Mouse (Mus musculus) liver, embryonic 11.5 days (tissue): Measurements from ENCODE around the gene Slmap. TPM values are rescaled to one million over a fixed set of nuclear protein-coding genes. Genes with fewer than 3 reads are reported as not detected.
A peak's percentile ranks its signal among the peaks of the same experiment; 100 is the strongest.

Experiments used
- ATAC-seq: fragments of 200-750 bp; cut with Nextera tagmentation; replicated peaks from 2 replicates; pipeline ENCODE4 v1.8.0; 2017; ENCODE audit warnings: moderate number of reproducible peaks, mild to moderate bottlenecking, moderate TSS enrichment, moderate library complexity; ENCODE audit not compliant: low FRiP score
- DNase-seq: peaks from one replicate; pipeline ENCODE4 v3.0.0-alpha.2; 2017; ENCODE audit warnings: low spot score
- H3K27ac ChIP-seq: fragments of 300-500 bp; sonication (generic); 2 replicates; pipeline ENCODE4 v1.5.1; 2014; ENCODE audit warnings: mild to moderate bottlenecking, low read depth, low read length, control low read depth
- H3K27me3 ChIP-seq: fragments of 300-500 bp; sonication (generic); replicated peaks from 2 replicates; pipeline ENCODE4 v1.6.1; 2014; ENCODE audit warnings: low read length, mixed read lengths; ENCODE audit not compliant: control insufficient read depth, insufficient read depth
- H3K36me3 ChIP-seq: fragments of 300-500 bp; sonication (generic); 2 replicates; pipeline ENCODE4 v1.6.1; 2014; ENCODE audit warnings: mild to moderate bottlenecking, low read length, moderate library complexity, mixed read lengths; ENCODE audit not compliant: control insufficient read depth, insufficient read depth
- H3K4me1 ChIP-seq: fragments of 300-500 bp; sonication (generic); replicated peaks from 2 replicates; pipeline ENCODE4 v1.6.1; 2014; ENCODE audit warnings: low read length, mixed read lengths; ENCODE audit not compliant: control insufficient read depth, insufficient read depth
- H3K4me2 ChIP-seq: fragments of 300-500 bp; sonication (generic); 2 replicates; pipeline ENCODE4 v1.6.1; 2014; ENCODE audit warnings: mild to moderate bottlenecking, control low read depth, moderate library complexity
- H3K4me3 ChIP-seq: fragments of 300-500 bp; sonication (generic); 2 replicates; pipeline ENCODE4 v1.5.1; 2014; ENCODE audit warnings: low read depth, low read length, control low read depth
- H3K9ac ChIP-seq: fragments of 300-500 bp; sonication (generic); 2 replicates; pipeline ENCODE4 v1.6.1; 2014; ENCODE audit warnings: low read depth, low read length, control low read depth
- H3K9me3 ChIP-seq: fragments of 300-500 bp; sonication (generic); 2 replicates; pipeline ENCODE4 v1.6.1; 2016; ENCODE audit warnings: low read length, inconsistent platforms, mixed read lengths; ENCODE audit not compliant: control insufficient read depth
- WGBS: fragments of 180-500 bp; shearing (Covaris S2); extraction: QIAGEN DNeasy Blood & Tissue Kit; methylation state at CpG from one replicate; pipeline ENCODE4 v1.1.7; 2014; 5-methylcytosine and 5-hydroxymethylcytosine counted together
- polyA plus RNA-seq: library from polyadenylated mRNA; unstranded; fragments of >200 nt; fragmentation: Nextera tagmentation; extraction: Ambion mirVana; gene quantifications from 2 replicates; pipeline ENCODE4 v1.2.1, GENCODE M21; 2014

Slmap gene
- polyA plus RNA-seq, 1 experiment from 2014 or later = 27.5 TPM

- ATAC-seq (no peak), DNase-seq (no peak)
- Histone ChIP-seq H3K4me1 (no peaks in the 10 kb centered on the region), H3K9me3 (no peaks in the 10 kb centered on the region), H3K27ac (no peak overlapping the region), H3K4me3 (no peak overlapping the region), H3K4me2 (no peak overlapping the region), H3K27me3 (no peaks in the 10 kb centered on the region), H3K36me3 (no peaks in the 10 kb centered on the region), H3K9ac (no peak overlapping the region)
- 84% methylated on average over 4 of the region's 4 CpGs for WGBS
Measured at GRCm38 (mm10) chr14:26539241-26539640, 4.5 kb upstream of the Slmap start.

- peak overlapping the region; percentile 75 for H3K4me3 ChIP-seq
- under 1% methylated on average over 92 of the region's 92 CpGs for WGBS
- peak overlapping the region; percentile 92 for H3K4me2 ChIP-seq
- DNase-seq (peak; percentile 71), ATAC-seq (peak; percentile 76)
- H3K36me3 ChIP-seq = no peaks in the 10 kb centered on the region; the same call in none of the 2 replicates
- H3K4me1 ChIP-seq = peaks cover 19% of the 10 kb centered on the region
- H3K27ac ChIP-seq = peak overlapping the region; percentile 78
- H3K27me3 ChIP-seq = no peaks in the 10 kb centered on the region
- H3K9ac ChIP-seq = peak overlapping the region; percentile 78
- H3K9me3 ChIP-seq = no peaks in the 10 kb centered on the region
Measured at GRCm38 (mm10) chr14:26533821-26534756, 642 bp downstream of the Slmap start.

- Histone ChIP-seq H3K27ac (no peak overlapping the region), H3K36me3 (no peaks in the 10 kb centered on the region; the same call in none of the 2 replicates), H3K4me2 (peak overlapping the region; percentile 92), H3K27me3 (no peaks in the 10 kb centered on the region), H3K9ac (peak overlapping the region; percentile 78), H3K4me3 (peak overlapping the region; percentile 75), H3K4me1 (peaks cover 19% of the 10 kb centered on the region), H3K9me3 (no peaks in the 10 kb centered on the region)
- DNase-seq (no peak), ATAC-seq (no peak)
- 19% methylated on average over 19 of the region's 19 CpGs for WGBS
Measured at GRCm38 (mm10) chr14:26533267-26533666, 1.5 kb downstream of the Slmap start.

- peak overlapping the region; percentile 78 for H3K9ac ChIP-seq
- no peak for DNase-seq
Measured at GRCm38 (mm10) chr14:26532752-26533151, 2.0 kb downstream of the Slmap start.

GRCm38 (mm10) chr14:26531410-26532313, 3.1 kb downstream of the Slmap start:
- Histone ChIP-seq H3K9me3 (no peaks in the 10 kb centered on the region), H3K27me3 (no peaks in the 10 kb centered on the region), H3K9ac (0 out of 2 replicates have a peak overlapping the region, but pooled peaks have one; percentile 25), H3K27ac (no peak overlapping the region), H3K4me3 (peak overlapping the region; percentile 75; the same call in 1 of the 2 replicates), H3K4me1 (peaks cover 19% of the 10 kb centered on the region), H3K36me3 (no peaks in the 10 kb centered on the region; the same call in none of the 2 replicates), H3K4me2 (peak overlapping the region; percentile 92)
- no peak for DNase-seq
- WGBS = 69% methylated on average over 10 of the region's 10 CpGs
- ATAC-seq = no peak

More at GRCm38 (mm10) chr14:26532752-26533151, 2.0 kb downstream of the Slmap start:
- no peak for ATAC-seq
- Histone ChIP-seq H3K4me1 (peaks cover 19% of the 10 kb centered on the region), H3K36me3 (no peaks in the 10 kb centered on the region; the same call in none of the 2 replicates), H3K27me3 (no peaks in the 10 kb centered on the region), H3K4me3 (peak overlapping the region; percentile 75), H3K4me2 (peak overlapping the region; percentile 92), H3K27ac (no peak overlapping the region), H3K9me3 (no peaks in the 10 kb centered on the region)
- 46% methylated on average over 9 of the region's 9 CpGs for WGBS

- H3K4me3 ChIP-seq = no peak overlapping the region
- H3K27ac ChIP-seq = 0 out of 2 replicates have a peak overlapping the region, but pooled peaks have one; percentile 21
- H3K4me1 ChIP-seq = peaks cover 23% of the 10 kb centered on the region
- H3K9me3 ChIP-seq = no peaks in the 10 kb centered on the region
- WGBS = 78% methylated on average over 7 of the region's 7 CpGs
- no peaks in the 10 kb centered on the region; the same call in none of the 2 replicates for H3K36me3 ChIP-seq
- no peaks in the 10 kb centered on the region for H3K27me3 ChIP-seq
- H3K9ac ChIP-seq = peak overlapping the region; percentile 14; the same call in 1 of the 2 replicates
- peak overlapping the region; percentile 26; the same call in 1 of the 2 replicates for H3K4me2 ChIP-seq
- DNase-seq (no peak), ATAC-seq (no peak)
Measured at GRCm38 (mm10) chr14:26530350-26530749, 4.4 kb downstream of the Slmap start.

- H3K9me3 ChIP-seq = no peaks in the 10 kb centered on the region
- H3K27me3 ChIP-seq = no peaks in the 10 kb centered on the region
- H3K4me2 ChIP-seq = no peak overlapping the region
- peaks cover 23% of the 10 kb centered on the region for H3K4me1 ChIP-seq
- no peak overlapping the region for H3K9ac ChIP-seq
- no peak for DNase-seq
- 63% methylated on average over 2 of the region's 2 CpGs for WGBS
- H3K36me3 ChIP-seq = peaks cover 2% of the 10 kb centered on the region
- H3K4me3 ChIP-seq = no peak overlapping the region
- ATAC-seq = no peak
- H3K27ac ChIP-seq = no peak overlapping the region
Measured at GRCm38 (mm10) chr14:26528296-26528695, 6.4 kb downstream of the Slmap start.

- Histone ChIP-seq H3K27ac (no peak overlapping the region), H3K4me1 (peaks cover 17% of the 10 kb centered on the region), H3K9ac (no peak overlapping the region), H3K27me3 (no peaks in the 10 kb centered on the region), H3K4me2 (no peak overlapping the region), H3K4me3 (no peak overlapping the region), H3K9me3 (no peaks in the 10 kb centered on the region), H3K36me3 (peaks cover 2% of the 10 kb centered on the region)
- ATAC-seq (no peak), DNase-seq (no peak)
- WGBS = 67% methylated on average over 3 of the region's 3 CpGs
Measured at GRCm38 (mm10) chr14:26525955-26526354, 8.8 kb downstream of the Slmap start.
